ENCODE assay signal across 21 mouse cellular contexts in genomic region chr1:58140607-58141006, GRCm38 (mm10). TPM values are rescaled to one million over a fixed set of nuclear protein-coding genes. Genes with fewer than 3 reads are reported as not detected.
DNase-seq lines count a peak whose midpoint lies in the region; ATAC-seq and TF ChIP-seq lines count a peak whose summit lies in the region.
"Had no signal": no experiment of that assay in that cellular context is flagged by ENCODE, and none has a peak within 500 bp of the region (broad histone marks: within the 10 kb centered on the region; RNA-seq: fewer than 3 reads in every experiment).

No protein-coding gene starts in this region.

- no peak overlapping the region for H3K27ac ChIP-seq in hindbrain, postnatal 0 days
- H3K27ac ChIP-seq in hindbrain, embryonic 14.5 days = no peak overlapping the region
- H3K27ac ChIP-seq in liver, embryonic 14.5 days = no peak overlapping the region
- H3K27ac ChIP-seq in liver, embryonic 12.5 days = no peak overlapping the region
- no peak overlapping the region for H3K27ac ChIP-seq in CH12.LX (ENCODE audit: insufficient read depth, low read depth)
- H3K27ac ChIP-seq in kidney, embryonic 16.5 days (ENCODE audit: low read length) = no peak overlapping the region
- H3K27ac ChIP-seq: embryonic facial prominence, embryonic 12.5 days; hindbrain, embryonic 10.5 days; limb, embryonic 15.5 days; lung, embryonic 15.5 days; neural tube, embryonic 15.5 days had no signal

- dilution Hi-C loops in CH12.LX (cut with MboI; ENCODE audit: extremely low pct_ligation_motif_present, extremely low pct_unique_long_range_greater_than_20kb, low sequenced_read_pairs) = no loop called here

- H3K79me2 ChIP-seq in CH12.LX (replicated peaks; ENCODE audit: control insufficient read depth, extremely low read depth, insufficient read depth, poor library complexity, severe bottlenecking) = no peaks in the 10 kb centered on the region

- H3K9me3 ChIP-seq in hindbrain, postnatal 0 days (ENCODE audit: low read length) = no peaks in the 10 kb centered on the region
- H3K9me3 ChIP-seq in hindbrain, embryonic 14.5 days (ENCODE audit: control insufficient read depth, low read length) = no peaks in the 10 kb centered on the region
- no peaks in the 10 kb centered on the region for H3K9me3 ChIP-seq in liver, embryonic 14.5 days (ENCODE audit: control insufficient read depth, low read length)
- peaks cover 12% of the 10 kb centered on the region; the same call in 1 of the 2 replicates for H3K9me3 ChIP-seq in liver, embryonic 12.5 days (replicated peaks)
- H3K9me3 ChIP-seq in CH12.LX (replicated peaks; ENCODE audit: low read length) = peaks cover 5% of the 10 kb centered on the region
- H3K9me3 ChIP-seq in kidney, embryonic 16.5 days (ENCODE audit: low read length) = peaks cover 3% of the 10 kb centered on the region
- H3K9me3 ChIP-seq: embryonic facial prominence, embryonic 12.5 days; hindbrain, embryonic 10.5 days; limb, embryonic 15.5 days; lung, embryonic 15.5 days; neural tube, embryonic 15.5 days had no signal

- DNase-seq in hindbrain, postnatal 0 days (ENCODE audit: low spot score) = no peak
- DNase-seq in hindbrain, embryonic 14.5 days (ENCODE audit: low spot score) = no peak
- DNase-seq in liver, embryonic 14.5 days (ENCODE audit: low read depth in 3 of 3, low spot score in 3 of 3) = no peak
- DNase-seq in CH12.LX (ENCODE audit: extremely low read depth) (no peak), R1 (ENCODE audit: low read depth, low spot score) (peak; percentile 71)
- no peak for DNase-seq in frontal cortex, postnatal 14 days (ENCODE audit: low spot score in 2 of 2)
- DNase-seq: adrenal gland, adult 2 months; cerebellum, adult 18-20 months; gastrocnemius, postnatal 10 days; heart, postnatal 10 days; left cerebral cortex, postnatal 4 days; right cerebral cortex, adult 18-20 months had no signal

- TF ChIP-seq EP300 in liver, embryonic 14.5 days (IDR thresholded peaks at IDR 0.05; ENCODE audit: low read depth) = no peak
- no peak for TF ChIP-seq EP300 in CH12.LX (IDR thresholded peaks at IDR 0.05; ENCODE audit: low read length)

- in situ Hi-C loops in CH12.LX (cut with MboI; ENCODE audit: low pct_ligation_motif_present, low pct_unique_long_range_greater_than_20kb, low sequenced_read_pairs) = no loop called here

- H3K27me3 ChIP-seq in hindbrain, postnatal 0 days (ENCODE audit: insufficient read depth, low read length) = no peaks in the 10 kb centered on the region
- no peaks in the 10 kb centered on the region for H3K27me3 ChIP-seq in hindbrain, embryonic 14.5 days (ENCODE audit: control insufficient read depth, insufficient read depth, low read length)
- no peaks in the 10 kb centered on the region for H3K27me3 ChIP-seq in liver, embryonic 14.5 days (ENCODE audit: control insufficient read depth, insufficient read depth, low read length)
- H3K27me3 ChIP-seq in liver, embryonic 12.5 days (replicated peaks) = no peaks in the 10 kb centered on the region
- H3K27me3 ChIP-seq in CH12.LX (replicated peaks) = no peaks in the 10 kb centered on the region
- H3K27me3 ChIP-seq in kidney, embryonic 16.5 days (ENCODE audit: insufficient read depth, low read length) = no peaks in the 10 kb centered on the region
- H3K27me3 ChIP-seq: embryonic facial prominence, embryonic 12.5 days; heart, embryonic 12.5 days; limb, embryonic 15.5 days; lung, embryonic 15.5 days; neural tube, embryonic 15.5 days had no signal

- peak; percentile 51 for TF ChIP-seq CTCF in hindbrain, postnatal 0 days (IDR thresholded peaks at IDR 0.05; ENCODE audit: low read depth)
- 0 out of 2 replicates have a peak, but pooled peaks have one; percentile 4 for TF ChIP-seq CTCF in liver, embryonic 14.5 days (IDR thresholded peaks at IDR 0.05; ENCODE audit: low read depth)
- TF ChIP-seq CTCF in CH12.LX (conservative IDR thresholded peaks at IDR 0.05 in 1 of 2, IDR thresholded peaks at IDR 0.05 in 1 of 2; ENCODE audit: low read depth in 2 of 2, low read length in 2 of 2) = peak; percentile 11 to 28; a peak in 2 of 4 replicates

- no peak for TF ChIP-seq POLR2A in CH12.LX (IDR thresholded peaks at IDR 0.05; ENCODE audit: low read depth, low read length)

- ATAC-seq in hindbrain, postnatal 0 days = peak; percentile 24; the same call in 1 of the 2 replicates
- no peak for ATAC-seq in hindbrain, embryonic 14.5 days (ENCODE audit: low FRiP score)
- no peak for ATAC-seq in liver, embryonic 14.5 days (ENCODE audit: insufficient read depth)
- ATAC-seq in liver, embryonic 12.5 days = no peak
- ATAC-seq in kidney, embryonic 16.5 days (ENCODE audit: low FRiP score, low TSS enrichment) = no peak

- no peaks in the 10 kb centered on the region for H3K4me1 ChIP-seq in hindbrain, postnatal 0 days (ENCODE audit: insufficient read depth, low read length)
- no peaks in the 10 kb centered on the region for H3K4me1 ChIP-seq in hindbrain, embryonic 14.5 days (replicated peaks; ENCODE audit: control insufficient read depth, insufficient read depth, low read length)
- no peaks in the 10 kb centered on the region; a peak in 1 of 4 replicates for H3K4me1 ChIP-seq in liver, embryonic 14.5 days (replicated peaks; ENCODE audit: control insufficient read depth in 2 of 2, insufficient read depth in 2 of 2, low read length in 1 of 2)
- no peaks in the 10 kb centered on the region for H3K4me1 ChIP-seq in liver, embryonic 12.5 days
- no peaks in the 10 kb centered on the region for H3K4me1 ChIP-seq in CH12.LX (ENCODE audit: control insufficient read depth in 1 of 2, insufficient read depth in 2 of 2)
- 0 out of 2 replicates have a peak, but pooled peaks cover 3% of the 10 kb centered on the region for H3K4me1 ChIP-seq in kidney, embryonic 16.5 days (ENCODE audit: insufficient read depth, low read length)
- H3K4me1 ChIP-seq: embryonic facial prominence, embryonic 12.5 days; hindbrain, embryonic 10.5 days; limb, embryonic 15.5 days had no signal

- H3K4me2 ChIP-seq in hindbrain, postnatal 0 days (ENCODE audit: low read depth, low read length) = no peak overlapping the region
- no peak overlapping the region for H3K4me2 ChIP-seq in hindbrain, embryonic 14.5 days (replicated peaks)
- no peak overlapping the region for H3K4me2 ChIP-seq in liver, embryonic 14.5 days (ENCODE audit: low read depth)
- no peak overlapping the region for H3K4me2 ChIP-seq in liver, embryonic 12.5 days
- H3K4me2 ChIP-seq in CH12.LX (ENCODE audit: insufficient read depth, low read depth, poor library complexity, severe bottlenecking) = no peak overlapping the region
- H3K4me2 ChIP-seq in kidney, embryonic 16.5 days (replicated peaks; ENCODE audit: low read depth, low read length) = no peak overlapping the region
- H3K4me2 ChIP-seq: embryonic facial prominence, embryonic 12.5 days; heart, embryonic 12.5 days; limb, embryonic 15.5 days; lung, embryonic 15.5 days; midbrain, embryonic 11.5 days; neural tube, embryonic 15.5 days had no signal

- no peak overlapping the region for H3K4me3 ChIP-seq in hindbrain, postnatal 0 days (ENCODE audit: low read length)
- no peak overlapping the region for H3K4me3 ChIP-seq in hindbrain, embryonic 14.5 days (replicated peaks; ENCODE audit: low read length)
- H3K4me3 ChIP-seq in liver, embryonic 14.5 days (ENCODE audit: insufficient read depth in 1 of 2, low read depth in 2 of 2, low read length in 2 of 2) = no peak overlapping the region
- no peak overlapping the region for H3K4me3 ChIP-seq in liver, embryonic 12.5 days
- no peak overlapping the region for H3K4me3 ChIP-seq in CH12.LX (replicated peaks in 1 of 3; ENCODE audit: low read depth in 2 of 3, low read length in 2 of 3, poor library complexity in 1 of 3)
- no peak overlapping the region for H3K4me3 ChIP-seq in kidney, embryonic 16.5 days (ENCODE audit: low read length)
- H3K4me3 ChIP-seq: embryonic facial prominence, embryonic 12.5 days; heart, embryonic 12.5 days; hindbrain, embryonic 10.5 days; limb, embryonic 15.5 days; lung, embryonic 15.5 days; neural tube, embryonic 15.5 days had no signal

- H3K36me3 ChIP-seq in hindbrain, postnatal 0 days (ENCODE audit: insufficient read depth, low read length) = no peaks in the 10 kb centered on the region
- no peaks in the 10 kb centered on the region for H3K36me3 ChIP-seq in hindbrain, embryonic 14.5 days (replicated peaks; ENCODE audit: control insufficient read depth, insufficient read depth)
- H3K36me3 ChIP-seq in liver, embryonic 14.5 days (replicated peaks; ENCODE audit: control insufficient read depth, insufficient read depth, low read depth) = no peaks in the 10 kb centered on the region
- no peaks in the 10 kb centered on the region for H3K36me3 ChIP-seq in liver, embryonic 12.5 days
- no peaks in the 10 kb centered on the region for H3K36me3 ChIP-seq in CH12.LX (replicated peaks in 1 of 2; ENCODE audit: control insufficient read depth in 1 of 2, insufficient read depth in 1 of 2, low read length in 1 of 2)
- peaks cover 4% of the 10 kb centered on the region; the same call in 1 of the 2 replicates for H3K36me3 ChIP-seq in kidney, embryonic 16.5 days (ENCODE audit: insufficient read depth, low read length)
- H3K36me3 ChIP-seq: embryonic facial prominence, embryonic 12.5 days; heart, embryonic 12.5 days; hindbrain, embryonic 10.5 days; limb, embryonic 15.5 days; lung, embryonic 15.5 days; neural tube, embryonic 15.5 days had no signal

- no peak for TF ChIP-seq RAD21 in CH12.LX (IDR thresholded peaks at IDR 0.05; ENCODE audit: low read depth, low read length)

- WGBS in hindbrain, postnatal 0 days = 91% methylated on average over 5 of the region's 5 CpGs
- 88% methylated on average over 5 of the region's 5 CpGs for WGBS in hindbrain, embryonic 14.5 days
- WGBS in liver, embryonic 14.5 days (ENCODE audit: insufficient replicate concordance) = 62% methylated on average over 5 of the region's 5 CpGs
- WGBS in liver, embryonic 12.5 days (ENCODE audit: insufficient replicate concordance) = 63% methylated on average over 5 of the region's 5 CpGs
- WGBS in kidney, embryonic 16.5 days = 90% methylated on average over 5 of the region's 5 CpGs

- no peak overlapping the region for H3K9ac ChIP-seq in hindbrain, postnatal 0 days (replicated peaks; ENCODE audit: low read length)
- no peak overlapping the region for H3K9ac ChIP-seq in hindbrain, embryonic 14.5 days
- no peak overlapping the region for H3K9ac ChIP-seq in liver, embryonic 14.5 days (replicated peaks)
- no peak overlapping the region for H3K9ac ChIP-seq in liver, embryonic 12.5 days
- no peak overlapping the region for H3K9ac ChIP-seq in CH12.LX (ENCODE audit: insufficient read depth, low read depth)
- no peak overlapping the region for H3K9ac ChIP-seq in kidney, embryonic 16.5 days (replicated peaks; ENCODE audit: low read length)
- H3K9ac ChIP-seq: embryonic facial prominence, embryonic 12.5 days; heart, embryonic 12.5 days; limb, embryonic 15.5 days; lung, embryonic 15.5 days; neural tube, embryonic 15.5 days had no signal

RNA-seq across cellular contexts. Expression of gene Aox3, which starts 27.7 kb away (rescaled TPM):
- total RNA-seq in hindbrain, postnatal 0 days (2014; rRNA removed) = 0.78 and 2.0 TPM in 2 replicates
- polyA plus RNA-seq in hindbrain, postnatal 0 days (2015; fragmentation: Nextera tagmentation; extraction: Ambion mirVana) = 0.78 and 1.1 TPM in 2 replicates
- polyA plus RNA-seq in hindbrain, embryonic 14.5 days (2014; fragmentation: Nextera tagmentation; extraction: Ambion mirVana) = 0.31 and 0.32 TPM in 2 replicates
- 0.09 and 0.12 TPM in 2 replicates for polyA plus RNA-seq in liver, embryonic 14.5 days (2012; rRNA removed)
- 0.20 and 0.29 TPM in 2 replicates for polyA plus RNA-seq in liver, embryonic 14.5 days (2014; fragmentation: Nextera tagmentation; extraction: Ambion mirVana)
- polyA plus RNA-seq in liver, embryonic 12.5 days (2016; fragmentation: Nextera tagmentation; extraction: Ambion mirVana) = 0.02 TPM in 1 of 2 replicates, not detected in the other
- total RNA-seq in CH12.LX (2012; rRNA removed) (0.08 TPM in 2 replicates), CH12.LX (2014; rRNA removed) (0.08 and 0.43 TPM in 2 replicates)
- 0.14 and 0.20 TPM in 2 replicates for polyA plus RNA-seq in CH12.LX (2012; ENCODE audit: insufficient read length, low read depth)
- 3.5 and 3.6 TPM in 2 replicates for polyA plus RNA-seq in kidney, embryonic 16.5 days (2015; fragmentation: Nextera tagmentation; extraction: Ambion mirVana)
- polyA plus RNA-seq: heart, embryonic 12.5 days had no signal
